Mouse (Mus musculus): ENCODE measurements around the gene Psmd8.

Psmd8 gene

GRCm38 (mm10) chr7:29134230-29134629 is 46.3 kb downstream of the Psmd8 start:
- DNase-seq = no peak

GRCm38 (mm10) chr7:29128725-29129124 is 51.8 kb downstream of the Psmd8 start:
- DNase-seq = no peak

GRCm38 (mm10) chr7:29126173-29126915 is 54.2 kb downstream of the Psmd8 start:
- DNase-seq = peak; percentile 53

- no peak for DNase-seq
Measured at GRCm38 (mm10) chr7:29124970-29125369, 55.5 kb downstream of the Psmd8 start, which contains the start of gene Ryr1. Gene Ryr1 (minus strand): TSS chr7:29125179.
